Mouse (Mus musculus) liver, embryonic 11.5 days (tissue): ENCODE results near the gene Apopt1. TPM values are rescaled to one million over a fixed set of nuclear protein-coding genes. Genes with fewer than 3 reads are reported as not detected.

Source experiments
- ATAC-seq: fragments of 200-750 bp; cut with Nextera tagmentation; replicated peaks from 2 replicates; pipeline ENCODE4 v1.8.0; 2017; ENCODE audit warnings: moderate number of reproducible peaks, mild to moderate bottlenecking, moderate TSS enrichment, moderate library complexity; ENCODE audit not compliant: low FRiP score
- DNase-seq: peaks from one replicate; pipeline ENCODE4 v3.0.0-alpha.2; 2017; ENCODE audit warnings: low spot score
- H3K27ac ChIP-seq: fragments of 300-500 bp; sonication (generic); 2 replicates; pipeline ENCODE4 v1.5.1; 2014; ENCODE audit warnings: mild to moderate bottlenecking, low read depth, low read length, control low read depth
- H3K27me3 ChIP-seq: fragments of 300-500 bp; sonication (generic); replicated peaks from 2 replicates; pipeline ENCODE4 v1.6.1; 2014; ENCODE audit warnings: low read length, mixed read lengths; ENCODE audit not compliant: control insufficient read depth, insufficient read depth
- H3K36me3 ChIP-seq: fragments of 300-500 bp; sonication (generic); 2 replicates; pipeline ENCODE4 v1.6.1; 2014; ENCODE audit warnings: mild to moderate bottlenecking, low read length, moderate library complexity, mixed read lengths; ENCODE audit not compliant: control insufficient read depth, insufficient read depth
- H3K4me1 ChIP-seq: fragments of 300-500 bp; sonication (generic); replicated peaks from 2 replicates; pipeline ENCODE4 v1.6.1; 2014; ENCODE audit warnings: low read length, mixed read lengths; ENCODE audit not compliant: control insufficient read depth, insufficient read depth
- H3K4me2 ChIP-seq: fragments of 300-500 bp; sonication (generic); 2 replicates; pipeline ENCODE4 v1.6.1; 2014; ENCODE audit warnings: mild to moderate bottlenecking, control low read depth, moderate library complexity
- H3K4me3 ChIP-seq: fragments of 300-500 bp; sonication (generic); 2 replicates; pipeline ENCODE4 v1.5.1; 2014; ENCODE audit warnings: low read depth, low read length, control low read depth
- H3K9ac ChIP-seq: fragments of 300-500 bp; sonication (generic); 2 replicates; pipeline ENCODE4 v1.6.1; 2014; ENCODE audit warnings: low read depth, low read length, control low read depth
- H3K9me3 ChIP-seq: fragments of 300-500 bp; sonication (generic); 2 replicates; pipeline ENCODE4 v1.6.1; 2016; ENCODE audit warnings: low read length, inconsistent platforms, mixed read lengths; ENCODE audit not compliant: control insufficient read depth
- WGBS: fragments of 180-500 bp; shearing (Covaris S2); extraction: QIAGEN DNeasy Blood & Tissue Kit; methylation state at CpG from one replicate; pipeline ENCODE4 v1.1.7; 2014; 5-methylcytosine and 5-hydroxymethylcytosine counted together
- polyA plus RNA-seq: library from polyadenylated mRNA; unstranded; fragments of >200 nt; fragmentation: Nextera tagmentation; extraction: Ambion mirVana; gene quantifications from 2 replicates; pipeline ENCODE4 v1.2.1, GENCODE M21; 2014

Gene Apopt1
- polyA plus RNA-seq, 1 experiment from 2014 or later, result 67.7 TPM

DNA sequence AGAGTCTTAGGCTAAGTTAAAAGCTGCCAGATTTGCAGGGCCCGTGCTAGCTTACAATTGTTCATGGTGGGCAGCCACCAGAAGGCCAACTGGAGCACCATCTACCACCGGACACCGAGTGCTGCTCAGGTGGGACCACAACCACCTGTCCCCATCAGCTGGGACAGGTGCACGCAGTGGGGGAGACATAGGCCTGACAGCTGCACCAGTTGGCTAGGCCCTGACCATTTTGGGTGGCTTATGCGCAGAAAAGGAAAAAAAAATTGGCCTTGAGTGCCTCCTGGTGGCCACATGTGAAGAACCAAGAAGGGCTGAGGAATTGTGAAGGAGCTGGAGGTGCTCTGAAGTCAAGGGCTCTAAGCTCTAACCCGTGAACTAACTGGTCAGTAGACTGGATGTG, 16.8 kb upstream of the Apopt1 start:
- Histone ChIP-seq H3K27me3 (no peaks in the 10 kb centered on the region; the same call in 1 of the 2 replicates), H3K36me3 (no peaks in the 10 kb centered on the region), H3K4me3 (no peak overlapping the region), H3K27ac (no peak overlapping the region), H3K9ac (no peak overlapping the region), H3K9me3 (no peaks in the 10 kb centered on the region), H3K4me1 (peaks cover 30% of the 10 kb centered on the region), H3K4me2 (no peak overlapping the region)
- peak; percentile 72 for DNase-seq
- WGBS, result 35% methylated on average over 6 of the region's 6 CpGs
- peak; percentile 44 for ATAC-seq

DNA sequence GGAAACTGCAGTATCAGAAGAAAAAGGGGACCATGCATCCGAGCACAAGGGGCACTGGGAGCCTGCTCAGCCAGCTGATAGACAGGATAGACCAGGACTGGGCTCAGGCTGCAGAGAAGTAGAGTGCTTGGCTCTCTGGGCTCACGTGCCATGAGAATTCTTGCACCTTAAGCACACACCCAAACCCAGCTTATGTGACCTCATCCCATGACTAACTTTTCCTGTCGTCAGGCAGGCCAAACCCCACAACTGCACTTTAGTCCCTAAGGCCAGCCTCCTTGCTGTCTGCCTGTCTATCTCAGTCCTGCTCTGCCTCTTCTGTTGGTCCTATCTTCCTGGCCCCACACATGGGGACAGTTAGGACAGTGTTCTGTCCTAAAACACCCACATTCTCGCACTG, 15.4 kb upstream of the Apopt1 start:
- Histone ChIP-seq H3K27ac (no peak overlapping the region), H3K4me2 (no peak overlapping the region), H3K9ac (no peak overlapping the region), H3K36me3 (no peaks in the 10 kb centered on the region), H3K9me3 (no peaks in the 10 kb centered on the region), H3K27me3 (no peaks in the 10 kb centered on the region; the same call in 1 of the 2 replicates), H3K4me3 (no peak overlapping the region), H3K4me1 (peaks cover 22% of the 10 kb centered on the region)
- 63% methylated on average over 4 of the region's 4 CpGs for WGBS
- DNase-seq, result no peak
- ATAC-seq, result no peak

DNA sequence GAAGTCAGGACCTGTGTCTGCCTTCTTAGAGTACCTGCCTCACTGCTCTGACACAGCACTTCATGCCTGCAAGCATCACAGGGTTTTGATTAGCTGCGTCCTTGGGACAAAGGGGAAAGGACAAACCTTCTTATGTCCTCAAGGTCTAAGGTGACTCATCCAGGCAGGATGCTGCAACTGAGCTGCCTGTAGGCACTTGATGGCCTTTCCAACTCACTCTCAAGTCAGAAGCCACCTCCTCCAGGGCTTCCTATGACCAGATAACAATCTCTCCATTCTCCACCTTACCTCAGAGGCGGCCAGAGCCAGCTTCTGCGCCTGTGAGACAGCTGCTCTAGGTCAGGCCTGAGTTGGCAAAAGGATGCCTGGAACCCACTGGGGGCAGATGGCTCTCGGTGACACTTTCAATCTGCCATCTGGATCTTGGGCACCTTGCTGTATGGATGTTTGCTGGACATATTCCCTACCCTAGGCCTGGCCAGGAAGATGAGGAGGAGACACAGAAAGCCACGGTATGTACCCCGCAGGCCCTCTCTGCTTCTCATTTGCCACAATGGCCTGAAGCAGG, 14.6 kb upstream of the Apopt1 start:
- Histone ChIP-seq H3K9ac (no peak overlapping the region), H3K4me2 (no peak overlapping the region), H3K36me3 (no peaks in the 10 kb centered on the region), H3K27me3 (no peaks in the 10 kb centered on the region; the same call in 1 of the 2 replicates), H3K4me1 (peaks cover 15% of the 10 kb centered on the region), H3K4me3 (no peak overlapping the region), H3K27ac (no peak overlapping the region), H3K9me3 (no peaks in the 10 kb centered on the region)
- DNase-seq, result no peak
- 88% methylated on average over 6 of the region's 6 CpGs for WGBS
- ATAC-seq, result no peak

GRCm38 (mm10) chr12:111699542-111699941, 13.5 kb upstream of the Apopt1 start:
- Histone ChIP-seq H3K4me1 (peaks cover 3% of the 10 kb centered on the region), H3K4me2 (no peak overlapping the region), H3K36me3 (no peaks in the 10 kb centered on the region), H3K27ac (no peak overlapping the region), H3K9ac (no peak overlapping the region), H3K9me3 (no peaks in the 10 kb centered on the region), H3K4me3 (no peak overlapping the region), H3K27me3 (no peaks in the 10 kb centered on the region; the same call in 1 of the 2 replicates)
- DNase-seq, result no peak
- 77% methylated on average over 4 of the region's 4 CpGs for WGBS
- no peak for ATAC-seq

- Histone ChIP-seq H3K9ac (no peak overlapping the region), H3K27ac (no peak overlapping the region), H3K4me1 (no peaks in the 10 kb centered on the region), H3K27me3 (no peaks in the 10 kb centered on the region; the same call in 1 of the 2 replicates), H3K4me3 (no peak overlapping the region), H3K9me3 (no peaks in the 10 kb centered on the region), H3K36me3 (no peaks in the 10 kb centered on the region), H3K4me2 (no peak overlapping the region)
- 70% methylated on average over 9 of the region's 9 CpGs for WGBS
- DNase-seq, result no peak
- no peak for ATAC-seq
Measured at GRCm38 (mm10) chr12:111700920-111701458, 12.1 kb upstream of the Apopt1 start.

DNA sequence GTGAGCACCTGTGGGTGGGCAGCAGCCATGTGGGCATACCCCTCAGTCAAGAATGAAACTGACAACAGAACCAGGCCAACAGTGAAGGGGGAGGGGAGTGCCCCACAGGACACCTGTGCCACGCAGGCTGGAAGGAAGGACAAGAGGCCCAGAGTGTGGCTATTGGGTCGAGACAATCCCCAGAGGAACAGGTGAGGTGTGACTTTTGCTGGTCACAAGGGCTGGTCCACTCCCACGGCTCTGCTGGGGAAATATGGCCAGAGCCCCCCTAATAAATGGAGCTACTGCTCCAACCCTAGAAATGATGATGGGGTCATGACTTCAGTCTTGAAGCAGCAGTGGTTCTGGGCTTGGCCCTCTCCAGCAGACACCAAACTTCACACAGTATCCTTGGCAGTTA, 9.8 kb upstream of the Apopt1 start:
- H3K27me3 ChIP-seq, result no peaks in the 10 kb centered on the region; the same call in 1 of the 2 replicates
- no peak for DNase-seq
- no peak overlapping the region for H3K27ac ChIP-seq
- 68% methylated on average over 3 of the region's 3 CpGs for WGBS
- H3K9me3 ChIP-seq, result no peaks in the 10 kb centered on the region
- no peak overlapping the region for H3K4me3 ChIP-seq
- no peaks in the 10 kb centered on the region for H3K36me3 ChIP-seq
- no peak for ATAC-seq
- H3K4me2 ChIP-seq, result no peak overlapping the region
- no peaks in the 10 kb centered on the region for H3K4me1 ChIP-seq
- H3K9ac ChIP-seq, result no peak overlapping the region

DNA sequence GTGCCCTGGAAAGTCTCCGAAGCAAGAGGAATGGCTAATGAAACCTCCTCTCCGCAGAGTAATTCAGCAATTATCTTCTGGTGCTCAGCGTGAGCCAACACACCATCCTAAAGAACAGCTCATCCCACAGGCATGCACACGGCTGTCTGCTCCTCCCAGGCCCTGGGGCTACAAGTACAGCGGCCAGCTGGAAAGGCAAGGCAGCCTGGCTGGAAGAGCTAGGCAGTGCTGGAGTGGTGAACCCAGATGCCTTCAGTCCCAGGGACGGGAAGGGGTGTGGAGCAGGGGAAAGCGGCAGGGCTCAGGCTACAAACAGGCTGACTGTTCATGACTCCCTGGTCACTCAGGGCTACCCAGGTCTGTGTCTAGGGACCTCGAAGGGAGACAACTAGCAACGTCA, 8.5 kb upstream of the Apopt1 start:
- H3K27me3 ChIP-seq, result no peaks in the 10 kb centered on the region; the same call in 1 of the 2 replicates
- no peak overlapping the region for H3K4me2 ChIP-seq
- no peak overlapping the region for H3K4me3 ChIP-seq
- H3K4me1 ChIP-seq, result no peaks in the 10 kb centered on the region
- DNase-seq, result no peak
- H3K9me3 ChIP-seq, result no peaks in the 10 kb centered on the region
- peaks cover 3% of the 10 kb centered on the region; the same call in 1 of the 2 replicates for H3K36me3 ChIP-seq
- no peak overlapping the region for H3K27ac ChIP-seq
- 65% methylated on average over 9 of the region's 9 CpGs for WGBS
- no peak overlapping the region for H3K9ac ChIP-seq
- ATAC-seq, result no peak

- H3K36me3 ChIP-seq, result peaks cover 10% of the 10 kb centered on the region
- no peak overlapping the region for H3K4me2 ChIP-seq
- H3K4me1 ChIP-seq, result no peaks in the 10 kb centered on the region
- no peaks in the 10 kb centered on the region; the same call in 1 of the 2 replicates for H3K27me3 ChIP-seq
- no peak for DNase-seq
- H3K4me3 ChIP-seq, result no peak overlapping the region
- no peak for ATAC-seq
- H3K9ac ChIP-seq, result no peak overlapping the region
- WGBS, result 75% methylated on average over 15 of the region's 15 CpGs
- H3K9me3 ChIP-seq, result no peaks in the 10 kb centered on the region
- no peak overlapping the region for H3K27ac ChIP-seq
Measured at GRCm38 (mm10) chr12:111705186-111705973, 7.7 kb upstream of the Apopt1 start.
